ENCODE assay signal across 9 mouse cellular contexts in the genomic region with DNA sequence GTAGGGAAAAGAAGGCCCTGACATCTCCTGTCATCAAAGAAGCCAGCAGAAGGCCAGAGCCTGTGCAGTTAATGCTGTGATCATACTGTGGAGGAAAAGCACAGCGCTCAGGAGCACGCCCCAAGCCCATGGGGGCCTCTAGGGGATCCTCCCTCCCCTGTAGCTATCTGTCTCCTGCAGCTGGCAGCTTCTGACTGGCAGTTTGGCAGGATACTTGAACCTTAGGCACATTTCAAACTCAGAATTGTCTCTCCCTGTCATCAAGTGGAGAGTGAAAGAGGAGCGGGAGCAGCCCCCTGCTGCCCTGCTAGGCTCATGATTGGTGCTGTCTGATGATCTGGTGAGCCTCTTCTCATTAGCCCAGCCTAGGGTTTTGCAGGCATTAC. TPM values are rescaled to one million over a fixed set of nuclear protein-coding genes. Genes with fewer than 3 reads are reported as not detected.
DNase-seq lines count a peak whose midpoint lies in the region; ATAC-seq and TF ChIP-seq lines count a peak whose summit lies in the region.
"Had no signal": no experiment of that assay in that cellular context is flagged by ENCODE, and none has a peak within 500 bp of the region (broad histone marks: within the 10 kb centered on the region; RNA-seq: fewer than 3 reads in every experiment).

No protein-coding gene starts in this region.

- H3K9me3 ChIP-seq in heart, embryonic 16.5 days (replicated peaks; ENCODE audit: control insufficient read depth, low read length), result no peaks in the 10 kb centered on the region
- H3K9me3 ChIP-seq: midbrain, embryonic 12.5 days had no signal

- WGBS in heart, embryonic 16.5 days, result 37% methylated on average over 3 of the region's 3 CpGs

- TF ChIP-seq POLR2A in cortical plate, adult 2 months (IDR thresholded peaks at IDR 0.05; ENCODE audit: extremely low read depth, insufficient read depth, low read length), result no peak

- peak overlapping the region; percentile 82 for H3K27ac ChIP-seq in cortical plate, adult 2 months (ENCODE audit: insufficient read depth, low read length)
- peak overlapping the region; percentile 18; the same call in 1 of the 2 replicates for H3K27ac ChIP-seq in heart, embryonic 16.5 days (ENCODE audit: low read length)
- H3K27ac ChIP-seq: midbrain, embryonic 12.5 days had no signal

- no peak overlapping the region; the same call in 1 of the 2 replicates for H3K9ac ChIP-seq in heart, embryonic 16.5 days (ENCODE audit: low read length)
- H3K9ac ChIP-seq: midbrain, embryonic 12.5 days had no signal

- H3K4me1 ChIP-seq in cortical plate, adult 2 months (ENCODE audit: control insufficient read depth, insufficient read depth, low read length), result peaks cover 8% of the 10 kb centered on the region
- peaks cover 13% of the 10 kb centered on the region for H3K4me1 ChIP-seq in heart, embryonic 16.5 days (ENCODE audit: control insufficient read depth, insufficient read depth, low read length)

- peak; percentile 73 for ATAC-seq in heart, embryonic 16.5 days (replicated peaks; ENCODE audit: extremely low read depth, insufficient read depth, low FRiP score)
- peak; percentile 95 for ATAC-seq in megakaryocyte progenitor cell, adult 5-6 weeks (replicated peaks; ENCODE audit: poor library complexity)
- no peak for ATAC-seq in monocyte, adult 5-6 weeks (replicated peaks; ENCODE audit: insufficient number of reproducible peaks, low FRiP score, low TSS enrichment, poor library complexity, severe bottlenecking)

- no peak overlapping the region for H3K4me3 ChIP-seq in cortical plate, adult 2 months (ENCODE audit: insufficient read depth, low read length)
- no peak overlapping the region for H3K4me3 ChIP-seq in heart, embryonic 16.5 days (ENCODE audit: low read length)
- H3K4me3 ChIP-seq: midbrain, embryonic 12.5 days had no signal

- TF ChIP-seq CTCF in cortical plate, adult 2 months (IDR thresholded peaks at IDR 0.05; ENCODE audit: extremely low read depth, insufficient read depth, low read length), result no peak

- no peak overlapping the region for H3K4me2 ChIP-seq in heart, embryonic 16.5 days (ENCODE audit: low read depth, low read length)
- H3K4me2 ChIP-seq: midbrain, embryonic 12.5 days had no signal

- no peaks in the 10 kb centered on the region for H3K36me3 ChIP-seq in heart, embryonic 16.5 days (ENCODE audit: control insufficient read depth, insufficient read depth)
- H3K36me3 ChIP-seq: midbrain, embryonic 12.5 days had no signal

- no peaks in the 10 kb centered on the region for H3K27me3 ChIP-seq in heart, embryonic 16.5 days (ENCODE audit: control insufficient read depth, insufficient read depth, low read length)
- H3K27me3 ChIP-seq: midbrain, embryonic 12.5 days had no signal

- DNase-seq in adrenal gland, postnatal 10 days, result peak; percentile 36
- DNase-seq in adrenal gland, postnatal 25 days, result no peak
- no peak for DNase-seq in cerebellum, adult 11 months
- no peak for DNase-seq in urinary bladder, postnatal 25 days (ENCODE audit: low spot score)

RNA-seq across cellular contexts. Expression of gene Pcx, which starts 48.3 kb away (rescaled TPM):
- 100 to 1,000 TPM; 330 to 427 TPM for total RNA-seq in adrenal gland, postnatal 10 days (2021)
- 488 and 620 TPM in 2 replicates for total RNA-seq in adrenal gland, postnatal 25 days (2021)
- polyA plus RNA-seq in cortical plate, adult 2 months (2012; rRNA removed), result 39.3 and 41.4 TPM in 2 replicates
- polyA plus RNA-seq in heart, embryonic 16.5 days (2015; fragmentation: Nextera tagmentation; extraction: Ambion mirVana), result 14.1 and 15.8 TPM in 2 replicates
- 0.56 and 2.3 TPM in 2 replicates for total RNA-seq in megakaryocyte progenitor cell, adult 5-6 weeks (2015)
- 0.98 and 2.1 TPM in 2 replicates for total RNA-seq in megakaryocyte progenitor cell, adult 5-6 weeks (2017)
- total RNA-seq in monocyte, adult 5-6 weeks (2017), result 0.58 TPM in 1 of 3 replicates, not detected in the others

RNA-seq across cellular contexts. Expression of gene Lrfn4, which starts 56.9 kb away (rescaled TPM):
- 10 to 100 TPM in 1 of 2 experiments, 1 to 10 TPM in 1; 7.3 to 10.2 TPM for total RNA-seq in adrenal gland, postnatal 10 days (2021)
- 4.6 and 6.0 TPM in 2 replicates for total RNA-seq in adrenal gland, postnatal 25 days (2021)
- polyA plus RNA-seq in cortical plate, adult 2 months (2012; rRNA removed), result 28.1 and 30.2 TPM in 2 replicates
- polyA plus RNA-seq in heart, embryonic 16.5 days (2015; fragmentation: Nextera tagmentation; extraction: Ambion mirVana), result 1.8 and 3.2 TPM in 2 replicates
- total RNA-seq in megakaryocyte progenitor cell, adult 5-6 weeks (2015), result 0.95 and 1.3 TPM in 2 replicates
- 2.9 and 3.3 TPM in 2 replicates for total RNA-seq in megakaryocyte progenitor cell, adult 5-6 weeks (2017)
- total RNA-seq in monocyte, adult 5-6 weeks (2017), result not detected in 3 replicates

Comparison
In these comparisons a context has a peak if more than half of its experiments do, and no peak if none do; other contexts are left out.
1. RNA of gene Pcx, which starts 48.3 kb away (total RNA-seq): 488 to 620 TPM in adrenal gland, postnatal 25 days and 330 to 427 TPM in adrenal gland, postnatal 10 days; 0.56 to 2.3 TPM in megakaryocyte progenitor cell, adult 5-6 weeks and 0.58 TPM in monocyte, adult 5-6 weeks; every median in the first group is over 100 times any median in the second.